Mouse (Mus musculus) stomach, postnatal 0 days (tissue): ENCODE results near the gene Gm10770.

ENCODE experiments used
- CTCF ChIP-seq: IDR thresholded peaks from 2 replicates; pipeline ENCODE4 v1.5.1; 2016; ENCODE audit warnings: antibody characterized with exemption, low read depth, mild to moderate bottlenecking, moderate library complexity
- EP300 ChIP-seq: optimal IDR thresholded peaks from 2 replicates; pipeline ENCODE3; 2016; ENCODE audit warnings: antibody characterized with exemption

DNA sequence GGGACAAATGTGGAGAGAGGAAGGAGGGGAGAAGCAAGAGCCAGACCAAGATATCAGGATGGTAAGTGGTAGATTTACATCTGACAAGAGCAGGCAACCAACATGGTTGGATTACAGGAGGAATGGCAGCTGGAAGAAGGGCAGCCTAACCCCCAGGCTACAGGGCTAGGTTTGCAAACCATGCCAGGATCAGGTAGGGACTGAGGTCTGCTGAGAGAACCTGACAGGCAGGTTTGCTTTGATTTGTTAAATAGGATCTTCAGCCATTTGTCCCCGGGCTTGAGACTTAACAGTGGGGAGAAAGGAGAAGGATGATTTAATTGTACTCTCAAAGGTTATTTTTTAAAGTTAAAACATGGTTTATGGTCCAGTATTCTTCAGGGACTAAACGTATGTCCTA lies 46.7 kb downstream of the Gm10770 start:
- TF ChIP-seq CTCF, result no peak
- TF ChIP-seq EP300, result no peak
